Mouse (Mus musculus) lung, embryonic 14.5 days (tissue): ENCODE measurements around the gene Gm13272. TPM values are rescaled to one million over a fixed set of nuclear protein-coding genes. Genes with fewer than 3 reads are reported as not detected.
"Not testable (repeated sequence)": the region's sequence is repeated elsewhere in the genome, so short reads cannot be mapped to it uniquely, and the experiment has no call there.

ENCODE experiments used
- ATAC-seq: fragments of 200-750 bp; cut with Nextera tagmentation; 2 replicates; pipeline ENCODE4 v1.8.0; 2017; ENCODE audit warnings: mild to moderate bottlenecking, moderate TSS enrichment, moderate library complexity; ENCODE audit not compliant: insufficient read depth
- DNase-seq: peaks from one replicate; pipeline ENCODE4 v3.0.0-alpha.2; 2015
- H3K27ac ChIP-seq: fragments of 300-500 bp; sonication (generic); 2 replicates; pipeline ENCODE4 v1.5.1; 2014; ENCODE audit warnings: low read depth, mild to moderate bottlenecking, moderate library complexity
- H3K27me3 ChIP-seq: fragments of 300-500 bp; sonication (generic); 2 replicates; pipeline ENCODE4 v1.6.1; 2014; ENCODE audit warnings: low read length, control low read depth; ENCODE audit not compliant: insufficient read depth
- H3K36me3 ChIP-seq: fragments of 300-500 bp; sonication (generic); 2 replicates; pipeline ENCODE4 v1.6.1; 2014; ENCODE audit warnings: control low read depth; ENCODE audit not compliant: insufficient read depth
- H3K4me1 ChIP-seq: fragments of 300-500 bp; sonication (generic); 2 replicates; pipeline ENCODE4 v1.6.1; 2014; ENCODE audit warnings: antibody characterized with exemption, control low read depth; ENCODE audit not compliant: insufficient read depth
- H3K4me2 ChIP-seq: fragments of 300-500 bp; sonication (generic); 2 replicates; pipeline ENCODE4 v1.6.1; 2014; ENCODE audit warnings: mild to moderate bottlenecking
- H3K4me3 ChIP-seq: fragments of 300-500 bp; sonication (generic); 2 replicates; pipeline ENCODE4 v1.5.1; 2014; ENCODE audit warnings: low read depth, low read length
- H3K9ac ChIP-seq: fragments of 300-500 bp; sonication (generic); 2 replicates; pipeline ENCODE4 v1.6.1; 2014
- H3K9me3 ChIP-seq: fragments of 300-500 bp; sonication (generic); 2 replicates; pipeline ENCODE4 v1.6.1; 2016; ENCODE audit warnings: low read depth, low read length, control low read depth
- CTCF ChIP-seq: IDR thresholded peaks from 2 replicates; pipeline ENCODE4 v1.5.1; 2016; ENCODE audit warnings: antibody characterized with exemption, low read depth
- WGBS: fragments of 180-500 bp; shearing (Covaris S2); extraction: QIAGEN DNeasy Blood & Tissue Kit; methylation state at CpG from one replicate; pipeline ENCODE4 v1.1.7; 2014; 5-methylcytosine and 5-hydroxymethylcytosine counted together
- polyA plus RNA-seq: library from polyadenylated mRNA; unstranded; fragments of >200 nt; fragmentation: Nextera tagmentation; extraction: Ambion mirVana; gene quantifications from 2 replicates; pipeline ENCODE4 v1.2.1, GENCODE M21; 2014

Gm13272 gene
- polyA plus RNA-seq: not detected in 2 replicates

- not testable (repeated sequence) for H3K36me3 ChIP-seq, H3K4me2 ChIP-seq, ATAC-seq, H3K9me3 ChIP-seq, H3K9ac ChIP-seq, DNase-seq, H3K4me3 ChIP-seq, H3K4me1 ChIP-seq, H3K27ac ChIP-seq, H3K27me3 ChIP-seq
- WGBS: no CpG with 5 or more reads among the region's 29 CpGs
Measured at GRCm38 (mm10) chr4:88779550-88779949, at the start of gene Gm13272. Gene Gm13272, plus strand, starts transcription at chr4:88779850.

DNA sequence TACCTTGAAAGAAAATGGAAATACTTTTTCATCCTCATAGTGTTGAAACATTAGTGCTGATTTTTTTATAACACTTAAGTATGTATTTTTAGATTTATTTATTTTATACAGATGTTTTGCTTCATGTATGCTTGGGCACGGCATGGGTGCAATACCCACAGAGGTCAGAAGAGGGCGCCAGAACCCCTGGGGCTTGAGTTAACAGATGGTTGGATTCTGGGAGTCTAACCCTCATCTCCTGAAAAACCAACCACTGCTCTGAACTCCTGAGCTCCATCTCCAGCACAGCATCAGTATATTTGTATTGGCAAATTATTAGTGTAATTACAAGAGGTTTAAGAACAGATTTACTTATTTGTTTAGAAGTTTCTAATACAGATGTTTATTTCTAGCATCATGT is 41.2 kb upstream of the Gm13272 start:
- Histone ChIP-seq H3K27ac (no peak overlapping the region), H3K9ac (no peak overlapping the region), H3K27me3 (no peaks in the 10 kb centered on the region), H3K4me2 (no peak overlapping the region), H3K4me1 (peaks cover 5% of the 10 kb centered on the region; the same call in 1 of the 2 replicates), H3K36me3 (no peaks in the 10 kb centered on the region), H3K4me3 (no peak overlapping the region), H3K9me3 (no peaks in the 10 kb centered on the region)
- peak; percentile 85 for TF ChIP-seq CTCF
- WGBS: 3% methylated on average over 2 of the region's 2 CpGs
- ATAC-seq (peak; percentile 35; the same call in 1 of the 2 replicates), DNase-seq (peak; percentile 91)

DNA sequence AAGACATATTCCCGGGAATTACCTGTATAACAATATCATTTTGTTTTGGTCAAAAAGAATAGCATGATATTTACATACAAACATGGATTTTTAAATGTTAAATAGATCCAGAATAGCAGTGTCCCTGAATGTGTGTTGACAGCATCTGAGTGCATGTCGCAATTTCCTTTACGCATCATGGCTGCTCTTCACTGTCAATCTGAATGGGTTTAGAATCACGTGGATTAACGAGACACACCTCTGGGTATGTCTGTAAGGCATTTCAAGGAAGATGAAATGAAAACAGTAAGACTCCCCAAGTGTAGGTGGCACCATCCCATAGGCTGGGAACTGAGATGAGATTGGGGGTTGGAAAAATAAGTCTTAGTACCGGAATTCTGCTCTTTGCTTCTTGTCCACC is 40.6 kb upstream of the Gm13272 start:
- H3K27ac ChIP-seq: no peak overlapping the region
- H3K4me2 ChIP-seq: no peak overlapping the region
- H3K4me1 ChIP-seq: peaks cover 5% of the 10 kb centered on the region; the same call in 1 of the 2 replicates
- TF ChIP-seq CTCF: no peak
- no peak for DNase-seq
- no peak overlapping the region for H3K4me3 ChIP-seq
- ATAC-seq: no peak
- no peaks in the 10 kb centered on the region for H3K36me3 ChIP-seq
- 91% methylated on average over 6 of the region's 6 CpGs for WGBS
- H3K9me3 ChIP-seq: no peaks in the 10 kb centered on the region
- no peaks in the 10 kb centered on the region for H3K27me3 ChIP-seq
- H3K9ac ChIP-seq: no peak overlapping the region

DNA sequence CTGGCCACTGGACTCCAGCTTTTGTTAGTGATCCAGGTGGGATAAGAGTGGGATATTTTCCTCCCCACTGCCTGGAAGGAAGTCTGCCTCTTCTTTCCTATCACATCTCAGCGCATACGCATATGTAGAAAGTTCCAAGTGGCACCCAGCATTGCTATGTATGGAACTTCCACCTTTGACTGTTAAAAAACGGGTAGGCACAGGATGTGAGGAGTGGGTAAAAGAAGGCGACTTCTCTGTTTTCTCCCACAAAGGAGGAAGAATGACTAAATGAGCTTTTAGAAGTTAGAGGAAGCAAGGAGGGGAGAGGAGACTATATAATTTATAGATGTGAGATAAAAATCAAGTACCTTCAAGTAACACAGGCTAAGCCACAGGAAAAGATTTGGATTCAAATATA is 38.2 kb upstream of the Gm13272 start:
- Histone ChIP-seq H3K36me3 (no peaks in the 10 kb centered on the region), H3K27me3 (no peaks in the 10 kb centered on the region), H3K9ac (no peak overlapping the region), H3K9me3 (no peaks in the 10 kb centered on the region), H3K4me1 (peaks cover 5% of the 10 kb centered on the region; the same call in 1 of the 2 replicates), H3K27ac (no peak overlapping the region), H3K4me3 (no peak overlapping the region), H3K4me2 (no peak overlapping the region)
- TF ChIP-seq CTCF: no peak
- ATAC-seq: no peak
- DNase-seq: no peak
- 84% methylated on average over 4 of the region's 4 CpGs for WGBS

DNA sequence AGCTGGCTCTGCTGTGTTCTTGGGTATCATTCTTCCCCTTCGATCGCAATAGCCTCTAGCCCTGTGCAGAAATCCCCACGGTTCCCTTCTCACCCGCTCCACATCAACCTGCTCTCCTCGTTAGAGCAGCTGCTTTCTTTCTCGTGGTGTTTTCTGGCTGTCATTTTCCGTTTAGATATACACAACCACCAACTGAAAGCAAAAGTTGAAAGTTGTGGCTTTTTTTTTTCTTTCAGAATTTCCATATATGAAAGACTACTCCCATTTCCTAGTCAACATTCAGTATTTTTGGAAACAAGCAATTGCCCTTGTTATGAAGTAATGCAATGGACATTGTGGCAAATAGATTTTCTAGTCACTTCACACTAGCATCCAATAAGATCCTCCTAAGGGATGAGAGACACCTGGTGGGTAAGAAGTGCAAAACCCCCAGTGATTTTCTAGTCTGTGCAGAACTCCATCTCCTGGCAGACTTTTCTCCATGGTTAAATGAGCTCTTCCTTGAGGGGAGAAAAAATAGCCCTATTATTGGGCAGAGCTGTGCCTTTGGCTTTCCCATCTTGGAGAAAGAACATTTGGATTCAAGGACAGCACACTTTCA is 36.8 kb upstream of the Gm13272 start:
- no peaks in the 10 kb centered on the region for H3K36me3 ChIP-seq
- 53% methylated on average over 7 of the region's 7 CpGs for WGBS
- peak; percentile 42 for TF ChIP-seq CTCF
- DNase-seq: peak; percentile 58
- H3K9me3 ChIP-seq: no peaks in the 10 kb centered on the region
- H3K9ac ChIP-seq: no peak overlapping the region
- no peak overlapping the region for H3K4me2 ChIP-seq
- H3K27me3 ChIP-seq: no peaks in the 10 kb centered on the region
- ATAC-seq: no peak
- no peak overlapping the region for H3K27ac ChIP-seq
- H3K4me1 ChIP-seq: peaks cover 5% of the 10 kb centered on the region; the same call in 1 of the 2 replicates
- no peak overlapping the region for H3K4me3 ChIP-seq

- H3K36me3 ChIP-seq: no peaks in the 10 kb centered on the region
- peaks cover 5% of the 10 kb centered on the region; the same call in 1 of the 2 replicates for H3K4me1 ChIP-seq
- H3K9ac ChIP-seq: no peak overlapping the region
- no peak for TF ChIP-seq CTCF
- DNase-seq (no peak), ATAC-seq (no peak; the same call in 1 of the 2 replicates)
- no peaks in the 10 kb centered on the region for H3K9me3 ChIP-seq
- H3K4me2 ChIP-seq: no peak overlapping the region
- WGBS: 69% methylated on average over 3 of the region's 3 CpGs
- H3K27me3 ChIP-seq: no peaks in the 10 kb centered on the region
- H3K4me3 ChIP-seq: no peak overlapping the region
- no peak overlapping the region for H3K27ac ChIP-seq
Measured at GRCm38 (mm10) chr4:88744207-88744606, 35.4 kb upstream of the Gm13272 start.

- no peaks in the 10 kb centered on the region for H3K36me3 ChIP-seq
- DNase-seq: no peak
- TF ChIP-seq CTCF: no peak
- no peaks in the 10 kb centered on the region for H3K27me3 ChIP-seq
- no peaks in the 10 kb centered on the region for H3K9me3 ChIP-seq
- no peak overlapping the region for H3K4me2 ChIP-seq
- H3K4me1 ChIP-seq: no peaks in the 10 kb centered on the region
- no peak for ATAC-seq
- H3K27ac ChIP-seq: no peak overlapping the region
- WGBS: 49% methylated on average over 6 of the region's 6 CpGs
- no peak overlapping the region for H3K4me3 ChIP-seq
- no peak overlapping the region for H3K9ac ChIP-seq
Measured at GRCm38 (mm10) chr4:88749926-88750325, 29.7 kb upstream of the Gm13272 start.
